Mouse (Mus musculus): ENCODE measurements around the gene Bcl11a.

Bcl11a gene

DNA sequence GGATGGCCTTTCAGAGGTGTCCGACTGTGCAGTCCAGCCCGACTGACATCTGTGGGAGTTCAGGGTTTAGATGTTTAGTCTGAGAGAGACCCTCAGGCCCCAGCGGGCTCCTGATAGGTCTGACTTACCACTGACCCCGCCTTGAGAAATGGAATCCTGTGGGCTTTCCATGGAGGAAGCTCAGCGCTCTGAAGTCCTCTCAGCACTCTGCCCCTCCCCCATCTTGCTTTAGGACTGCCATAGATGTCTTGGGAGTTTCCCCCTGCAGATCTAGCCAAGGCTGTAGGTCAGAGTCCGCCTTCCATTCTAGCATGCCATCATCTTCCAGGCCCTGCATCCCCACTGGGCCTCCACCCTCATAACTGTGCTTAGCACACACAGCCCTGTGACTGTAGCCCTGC, 131.1 kb downstream of the Bcl11a start:
- no peak for DNase-seq (ENCODE audit: inconsistent ontology term)

DNA sequence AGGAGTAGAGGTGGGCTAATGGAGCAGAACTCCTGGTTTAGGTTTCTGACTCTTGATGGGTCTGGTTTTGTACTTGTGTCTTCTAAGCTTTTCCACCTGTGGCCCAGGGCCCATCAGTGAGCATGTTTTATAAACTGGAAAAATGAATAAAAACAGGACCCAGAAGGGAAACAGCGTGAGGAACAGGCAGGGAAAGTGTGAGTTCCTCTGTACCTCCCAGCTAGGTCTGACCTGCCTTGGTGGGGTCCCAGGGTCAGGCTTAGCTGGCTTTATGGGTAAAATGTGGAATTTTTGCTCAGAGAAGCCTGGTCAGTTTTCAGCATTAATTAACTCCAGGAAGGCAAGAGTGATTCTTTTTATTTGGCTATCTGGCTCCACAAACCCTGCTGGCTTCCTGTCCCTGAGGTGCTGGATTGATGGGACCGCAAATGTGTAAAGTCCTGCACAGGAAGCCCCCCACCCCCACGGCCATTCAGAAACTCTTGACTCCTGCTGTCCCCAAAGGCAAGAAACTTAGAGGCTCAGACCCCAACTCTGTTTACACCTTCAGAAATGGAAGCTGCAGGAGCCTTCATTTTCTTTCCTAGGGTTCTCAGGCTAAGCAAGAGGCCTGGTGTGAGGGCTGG, 136.8 kb downstream of the Bcl11a start:
- DNase-seq (ENCODE audit: inconsistent ontology term) = no peak

DNA sequence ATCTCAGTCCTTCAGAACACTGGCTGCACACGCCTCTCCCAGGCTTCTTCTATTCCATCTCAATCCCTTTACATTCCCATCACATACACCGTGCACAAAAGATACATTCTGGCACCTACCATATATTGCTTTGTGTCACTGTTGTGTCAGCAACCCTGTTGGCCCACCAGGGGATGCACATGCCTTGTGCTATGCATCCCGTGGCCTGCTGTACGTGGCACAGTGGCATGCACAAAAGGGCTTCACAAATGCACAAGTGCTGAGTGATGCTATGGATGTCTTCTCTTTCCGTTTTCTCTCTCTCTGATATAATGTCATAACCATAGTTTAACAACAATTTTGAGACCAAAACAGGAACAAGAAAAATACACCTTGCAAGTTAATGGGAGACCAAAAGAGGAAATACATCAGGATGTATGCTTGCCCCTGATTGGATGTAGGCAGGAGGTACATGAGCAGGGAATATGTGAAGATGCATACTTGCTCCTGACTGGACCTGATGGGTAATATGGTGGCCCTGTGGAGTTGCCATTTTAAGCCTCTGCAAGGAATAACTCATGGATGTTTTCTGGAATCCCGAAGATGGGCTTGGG, 140.0 kb downstream of the Bcl11a start:
- DNase-seq (ENCODE audit: inconsistent ontology term) = no peak

DNA sequence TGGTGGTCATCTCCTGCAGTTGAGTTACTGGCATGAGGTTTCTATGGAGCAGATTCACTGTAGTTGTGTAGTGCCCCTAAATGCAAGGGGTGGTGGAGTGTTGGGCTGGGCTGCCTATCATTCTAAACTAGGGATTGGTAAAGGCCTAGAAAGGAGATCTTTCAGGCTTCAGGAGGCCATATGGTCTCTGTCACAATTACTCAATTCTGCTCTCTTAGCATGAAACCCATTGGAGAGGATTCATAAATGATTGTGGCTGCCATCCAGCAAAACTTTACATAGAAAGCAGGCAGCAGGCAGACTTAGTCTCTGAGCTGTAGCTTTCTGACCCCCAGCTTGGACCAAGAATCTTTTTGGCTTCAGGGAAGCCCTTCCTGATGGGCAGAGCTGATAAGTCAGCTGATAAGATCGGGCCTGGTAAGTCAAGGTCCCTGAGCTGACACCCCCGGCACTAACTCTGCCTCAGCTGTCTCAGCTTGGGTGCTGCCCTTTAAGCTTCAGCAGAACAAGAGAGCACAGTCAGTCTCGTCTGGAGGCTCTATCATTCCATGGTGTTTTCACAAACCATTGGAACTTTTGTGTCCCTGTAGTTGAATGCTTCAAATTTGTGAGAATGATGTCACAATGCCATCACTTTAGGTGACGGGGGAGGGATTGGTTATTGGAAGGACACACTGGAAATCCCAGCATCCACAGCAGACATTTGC, 143.9 kb downstream of the Bcl11a start:
- DNase-seq (ENCODE audit: inconsistent ontology term) = no peak

Measured in Muller cell, postnatal 12 days (primary cell).